Mouse (Mus musculus) CD4-positive, CD25-positive, alpha-beta regulatory T cell, adult 4 months (primary cell): ENCODE results near the gene Tdpoz5. TPM values are rescaled to one million over a fixed set of nuclear protein-coding genes. Genes with fewer than 3 reads are reported as not detected.
"Not testable (repeated sequence)": the region's sequence is repeated elsewhere in the genome, so short reads cannot be mapped to it uniquely, and the experiment has no call there.

ENCODE experiments used
- ATAC-seq: one replicate; pipeline ENCODE4 v1.8.0; 2017
- polyA plus RNA-seq, 2 experiments: library from polyadenylated mRNA; unstranded; fragments of 100-300 nt; shearing (Covaris generic); gene quantifications; one replicate each; pipeline ENCODE4 v1.2.1; 2017

The Tdpoz5 gene
- polyA plus RNA-seq: not detected

DNA sequence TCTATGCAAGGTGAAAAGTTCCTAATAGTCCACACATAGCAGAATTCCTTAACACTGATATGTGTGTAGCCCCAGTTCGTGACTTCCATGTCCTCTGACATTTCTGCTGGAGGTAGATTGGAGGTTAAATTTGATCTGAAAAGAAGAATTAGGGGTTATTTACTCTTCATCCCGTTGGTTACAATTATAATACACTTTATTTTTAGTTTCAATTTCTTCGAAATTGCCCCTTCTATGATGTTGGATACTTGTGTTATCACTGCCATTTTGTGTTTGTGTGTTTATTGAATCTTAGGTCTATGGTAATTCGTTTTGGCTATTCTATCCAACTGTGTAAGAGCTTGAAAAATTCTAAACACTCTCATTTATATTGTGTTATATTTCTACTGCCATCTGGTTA, at the start of gene Tdpoz5:
Gene Tdpoz5 (minus strand): TSS at position 101 of the 400 bp plus-strand sequence.
- ATAC-seq: not testable (repeated sequence)

DNA sequence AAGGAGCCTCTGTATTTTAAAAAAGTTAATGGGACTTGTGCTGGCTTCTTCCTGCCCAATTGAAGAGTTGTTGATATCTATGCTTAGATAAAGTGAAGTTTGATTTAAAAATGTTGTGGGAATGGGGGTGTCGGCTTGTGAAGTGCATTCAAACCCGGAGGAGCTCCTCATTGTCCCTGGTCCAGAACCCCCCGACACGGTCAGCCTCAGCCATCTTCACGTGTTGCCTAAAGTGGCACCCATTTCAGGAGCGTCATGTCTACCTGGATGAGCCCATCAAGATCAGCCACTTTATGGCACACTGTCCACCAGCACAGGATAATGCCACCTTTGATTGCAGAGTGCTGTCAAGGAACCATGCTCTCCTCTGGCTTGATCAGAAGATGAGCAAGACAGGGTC, 7.8 kb upstream of the Tdpoz5 start:
- ATAC-seq: not testable (repeated sequence)

- ATAC-seq: not testable (repeated sequence)
Observed at GRCm38 (mm10) chr3:93943443-93943842, 17.7 kb downstream of the Tdpoz5 start, which contains the start of gene Gm9117. TSS of gene Gm9117 (minus strand) at chr3:93943543.

DNA sequence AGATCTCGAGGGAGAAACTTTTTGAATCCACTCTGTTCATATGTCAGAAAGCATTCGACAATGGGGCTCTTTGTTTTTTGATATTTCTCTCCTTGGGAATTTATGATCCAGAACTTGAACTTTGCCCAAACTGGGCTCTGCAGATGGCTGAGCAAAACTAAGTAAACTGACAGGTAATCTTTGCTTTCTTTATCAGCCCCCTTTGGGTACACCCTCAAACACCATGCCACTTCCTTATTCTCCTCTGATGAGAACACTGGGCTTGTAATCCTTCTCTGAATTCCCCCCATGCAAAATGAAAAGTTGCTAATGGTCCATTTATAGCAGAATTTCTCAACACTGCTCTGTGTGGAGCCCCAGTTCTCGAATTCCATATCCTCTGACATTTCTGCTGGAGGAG, 22.7 kb downstream of the Tdpoz5 start:
- not testable (repeated sequence) for ATAC-seq

Other genes starting within 250 kb of the Tdpoz5 start
- gene Gm5773, start 188.3 kb downstream of the Tdpoz5 start, polyA plus RNA-seq: not detected
- gene Tdpoz4, start 164.9 kb downstream of the Tdpoz5 start, polyA plus RNA-seq: not detected
- not detected for gene Tdpoz3, start 135.3 kb downstream of the Tdpoz5 start, polyA plus RNA-seq
- not detected for gene Gm9117, start 17.8 kb downstream of the Tdpoz5 start, polyA plus RNA-seq
- not detected for gene Gm9125, start 93.6 kb upstream of the Tdpoz5 start, polyA plus RNA-seq
- not detected for gene Gm10697, start 111.3 kb upstream of the Tdpoz5 start, polyA plus RNA-seq
- gene Gm10696, start 216.9 kb upstream of the Tdpoz5 start, polyA plus RNA-seq: not detected
- gene Gm5286, start 235.4 kb upstream of the Tdpoz5 start, polyA plus RNA-seq: not detected